In genomic region chr11:75631561-75632225, GRCm38 (mm10) we compare ENCODE assay signal across 8 mouse cellular contexts. TPM values are rescaled to one million over a fixed set of nuclear protein-coding genes. Genes with fewer than 3 reads are reported as not detected.
DNase-seq lines count a peak whose midpoint lies in the region; ATAC-seq and TF ChIP-seq lines count a peak whose summit lies in the region.

No protein-coding gene starts in this region.

- TF ChIP-seq CTCF in heart, adult 2 months (IDR thresholded peaks at IDR 0.05): peak; percentile 80
- peak; percentile 10; the same call in 1 of the 2 replicates for TF ChIP-seq CTCF in cerebellum, adult 2 months (IDR thresholded peaks at IDR 0.05; ENCODE audit: borderline replicate concordance, insufficient read depth, low read depth, low read length)
- peak; percentile 45 for TF ChIP-seq CTCF in heart, postnatal 0 days (IDR thresholded peaks at IDR 0.05; ENCODE audit: low read depth)

- no peaks in the 10 kb centered on the region for H3K27me3 ChIP-seq in heart, adult 2 months (ENCODE audit: control insufficient read depth, insufficient read depth, low read length)
- H3K27me3 ChIP-seq in cerebellum, adult 2 months (ENCODE audit: control insufficient read depth, insufficient read depth, low read length): no peaks in the 10 kb centered on the region
- no peaks in the 10 kb centered on the region for H3K27me3 ChIP-seq in heart, postnatal 0 days (ENCODE audit: control insufficient read depth, insufficient read depth, low read length)
- no peaks in the 10 kb centered on the region for H3K27me3 ChIP-seq in limb, embryonic 14.5 days (ENCODE audit: control insufficient read depth, insufficient read depth, low read length)
- H3K27me3 ChIP-seq in neural tube, embryonic 12.5 days (replicated peaks): no peaks in the 10 kb centered on the region

- H3K4me2 ChIP-seq in heart, postnatal 0 days (ENCODE audit: low read depth, low read length): peak overlapping the region; percentile 84
- peak overlapping the region; percentile 83 for H3K4me2 ChIP-seq in limb, embryonic 14.5 days (replicated peaks; ENCODE audit: low read depth, low read length, severe bottlenecking)
- peak overlapping the region; percentile 83 for H3K4me2 ChIP-seq in neural tube, embryonic 12.5 days (replicated peaks)

- no peak for TF ChIP-seq EP300 in heart, adult 2 months (IDR thresholded peaks at IDR 0.05; ENCODE audit: insufficient read depth, low read depth, low read length)
- TF ChIP-seq EP300 in heart, postnatal 0 days (IDR thresholded peaks at IDR 0.05; ENCODE audit: low read depth): no peak

- peak in 1 of 2 experiments; percentile 53 for DNase-seq in heart, adult 2 months
- DNase-seq in heart, adult 8-10 months (ENCODE audit: low spot score): no peak
- DNase-seq in cerebellum, adult 2 months: peak; percentile 49 to 53
- no peak for DNase-seq in heart, postnatal 0 days (ENCODE audit: low spot score)
- DNase-seq in limb, embryonic 14.5 days (ENCODE audit: low spot score): no peak
- DNase-seq in right cerebral cortex, postnatal 25 days: no peak

- TF ChIP-seq POLR2A in heart, adult 2 months (IDR thresholded peaks at IDR 0.05; ENCODE audit: insufficient read depth, low read depth, low read length): no peak
- TF ChIP-seq POLR2A in cerebellum, adult 2 months (IDR thresholded peaks at IDR 0.05; ENCODE audit: borderline replicate concordance, insufficient read depth, low read length): no peak
- no peak for TF ChIP-seq POLR2A in limb, embryonic 14.5 days (IDR thresholded peaks at IDR 0.05; ENCODE audit: borderline replicate concordance, extremely low read depth, insufficient read depth, insufficient read length)

- H3K4me3 ChIP-seq in heart, adult 2 months: peak overlapping the region; percentile 64
- peak overlapping the region; percentile 88 for H3K4me3 ChIP-seq in cerebellum, adult 2 months (replicated peaks; ENCODE audit: insufficient read depth, low read depth, low read length)
- H3K4me3 ChIP-seq in heart, postnatal 0 days (ENCODE audit: low read depth, low read length): peak overlapping the region; percentile 70
- H3K4me3 ChIP-seq in limb, embryonic 14.5 days (replicated peaks; ENCODE audit: low read length): peak overlapping the region; percentile 53
- H3K4me3 ChIP-seq in neural tube, embryonic 12.5 days: peak overlapping the region; percentile 51

- ATAC-seq in heart, postnatal 0 days (ENCODE audit: insufficient read depth, low read depth): no peak
- no peak for ATAC-seq in limb, embryonic 14.5 days (ENCODE audit: low FRiP score, low read depth)
- ATAC-seq in neural tube, embryonic 12.5 days (ENCODE audit: low FRiP score, low read depth): no peak
- ATAC-seq in frontal cortex, adult (ENCODE audit: low TSS enrichment): no peak

- peak overlapping the region; percentile 79 for H3K9ac ChIP-seq in heart, adult 2 months (ENCODE audit: low read depth, low read length)
- H3K9ac ChIP-seq in heart, postnatal 0 days (replicated peaks; ENCODE audit: low read depth, low read length): peak overlapping the region; percentile 73
- peak overlapping the region; percentile 61 for H3K9ac ChIP-seq in limb, embryonic 14.5 days (ENCODE audit: low read depth, low read length, severe bottlenecking)
- H3K9ac ChIP-seq in neural tube, embryonic 12.5 days: peak overlapping the region; percentile 74

- H3K79me2 ChIP-seq in heart, adult 2 months (replicated peaks; ENCODE audit: control insufficient read depth, insufficient read depth, low read length): no peaks in the 10 kb centered on the region; the same call in 1 of the 2 replicates

- H3K9me3 ChIP-seq in heart, postnatal 0 days (replicated peaks; ENCODE audit: control insufficient read depth, low read length): no peaks in the 10 kb centered on the region
- H3K9me3 ChIP-seq in limb, embryonic 14.5 days (ENCODE audit: control insufficient read depth, low read length): no peaks in the 10 kb centered on the region
- no peaks in the 10 kb centered on the region for H3K9me3 ChIP-seq in neural tube, embryonic 12.5 days

- intact Hi-C loops in heart, adult 2 months (cut with DNase I): loop anchor here (1.0 kb wide), 1 partner anchor 20 kb away; no protein-coding TSS in a partner anchor

- H3K27ac ChIP-seq in heart, adult 2 months: peak overlapping the region; percentile 76
- H3K27ac ChIP-seq in cerebellum, adult 2 months (ENCODE audit: insufficient read depth, low read length): 0 out of 2 replicates have a peak overlapping the region, but pooled peaks have one; percentile 28
- peak overlapping the region; percentile 85; the same call in 1 of the 2 replicates for H3K27ac ChIP-seq in heart, postnatal 0 days (ENCODE audit: low read depth)
- H3K27ac ChIP-seq in limb, embryonic 14.5 days (replicated peaks; ENCODE audit: low read depth, low read length): no peak overlapping the region
- H3K27ac ChIP-seq in neural tube, embryonic 12.5 days: no peak overlapping the region

- peaks cover 14% of the 10 kb centered on the region for H3K36me3 ChIP-seq in heart, adult 2 months (ENCODE audit: control insufficient read depth, insufficient read depth, low read length)
- H3K36me3 ChIP-seq in heart, postnatal 0 days (replicated peaks; ENCODE audit: control insufficient read depth, insufficient read depth, low read length): peaks cover 50% of the 10 kb centered on the region
- H3K36me3 ChIP-seq in limb, embryonic 14.5 days (ENCODE audit: control insufficient read depth, insufficient read depth, low read length): peaks cover 34% of the 10 kb centered on the region
- peaks cover 26% of the 10 kb centered on the region for H3K36me3 ChIP-seq in neural tube, embryonic 12.5 days

- 7% methylated on average over 13 of the region's 13 CpGs for WGBS in heart, adult 2 months
- WGBS in cerebellum, adult 2 months: 2% methylated on average over 13 of the region's 13 CpGs
- WGBS in heart, postnatal 0 days: 7% methylated on average over 13 of the region's 13 CpGs
- 13% methylated on average over 13 of the region's 13 CpGs for WGBS in limb, embryonic 14.5 days
- 19% methylated on average over 13 of the region's 13 CpGs for WGBS in neural tube, embryonic 12.5 days

- peaks cover 23% of the 10 kb centered on the region for H3K4me1 ChIP-seq in heart, adult 2 months (ENCODE audit: control insufficient read depth, insufficient read depth, low read length)
- H3K4me1 ChIP-seq in cerebellum, adult 2 months (ENCODE audit: control insufficient read depth, insufficient read depth, low read length): peaks cover 15% of the 10 kb centered on the region
- H3K4me1 ChIP-seq in heart, postnatal 0 days (ENCODE audit: control insufficient read depth, insufficient read depth): peaks cover 14% of the 10 kb centered on the region
- H3K4me1 ChIP-seq in limb, embryonic 14.5 days (ENCODE audit: control insufficient read depth, insufficient read depth, low read length): peaks cover 10% of the 10 kb centered on the region; the same call in 1 of the 2 replicates
- peaks cover 24% of the 10 kb centered on the region for H3K4me1 ChIP-seq in neural tube, embryonic 12.5 days

RNA-seq across cellular contexts. Expression of gene Inpp5k, which starts 0.9 kb away (rescaled TPM):
- total RNA-seq in heart, adult 2 months (2021): 10 to 100 TPM; 24.5 to 30.2 TPM
- 42.8 and 59.8 TPM in 2 replicates for polyA plus RNA-seq in heart, adult 2 months (2012; rRNA removed)
- 10 to 100 TPM; 29.3 to 34.3 (median 32.3) TPM for total RNA-seq in heart, adult 8-10 months (2022)
- polyA plus RNA-seq in cerebellum, adult 2 months (2012; rRNA removed): 81.3 and 87.4 TPM in 2 replicates
- 55.9 and 64.6 TPM in 2 replicates for total RNA-seq in heart, postnatal 0 days (2014; rRNA removed; ENCODE audit: low replicate concordance)
- 28.7 and 29.2 TPM in 2 replicates for polyA plus RNA-seq in heart, postnatal 0 days (2015; fragmentation: Nextera tagmentation; extraction: Ambion mirVana)
- 32.0 and 35.2 TPM in 2 replicates for polyA plus RNA-seq in limb, embryonic 14.5 days (2012; rRNA removed)
- 24.6 and 30.4 TPM in 2 replicates for polyA plus RNA-seq in limb, embryonic 14.5 days (2014; fragmentation: Nextera tagmentation; extraction: Ambion mirVana)
- 31.4 and 31.5 TPM in 2 replicates for polyA plus RNA-seq in neural tube, embryonic 12.5 days (2016; fragmentation: Nextera tagmentation; extraction: Ambion mirVana)

RNA-seq across cellular contexts. Expression of gene Myo1c, which starts 18.6 kb away (rescaled TPM):
- 100 to 1,000 TPM in 1 of 2 experiments, 10 to 100 TPM in 1; 96.9 to 105 TPM for total RNA-seq in heart, adult 2 months (2021)
- polyA plus RNA-seq in heart, adult 2 months (2012; rRNA removed): 68.7 and 94.7 TPM in 2 replicates
- total RNA-seq in heart, adult 8-10 months (2022): 10 to 100 TPM; 84.0 to 98.9 (median 92.7) TPM
- 26.9 and 28.5 TPM in 2 replicates for polyA plus RNA-seq in cerebellum, adult 2 months (2012; rRNA removed)
- 127 and 143 TPM in 2 replicates for total RNA-seq in heart, postnatal 0 days (2014; rRNA removed; ENCODE audit: low replicate concordance)
- polyA plus RNA-seq in heart, postnatal 0 days (2015; fragmentation: Nextera tagmentation; extraction: Ambion mirVana): 40.4 and 45.2 TPM in 2 replicates
- 53.4 and 54.2 TPM in 2 replicates for polyA plus RNA-seq in limb, embryonic 14.5 days (2012; rRNA removed)
- 44.2 and 44.3 TPM in 2 replicates for polyA plus RNA-seq in limb, embryonic 14.5 days (2014; fragmentation: Nextera tagmentation; extraction: Ambion mirVana)
- polyA plus RNA-seq in neural tube, embryonic 12.5 days (2016; fragmentation: Nextera tagmentation; extraction: Ambion mirVana): 14.0 and 16.8 TPM in 2 replicates

RNA-seq across cellular contexts. Expression of gene Pitpna, which starts 43.8 kb away (rescaled TPM):
- 10 to 100 TPM; 96.6 to 99.1 TPM for total RNA-seq in heart, adult 2 months (2021)
- polyA plus RNA-seq in heart, adult 2 months (2012; rRNA removed): 57.2 and 95.9 TPM in 2 replicates
- total RNA-seq in heart, adult 8-10 months (2022): 100 to 1,000 TPM in 3 of 4 experiments, 10 to 100 TPM in 1; 89.5 to 110 (median 105) TPM
- 295 and 319 TPM in 2 replicates for polyA plus RNA-seq in cerebellum, adult 2 months (2012; rRNA removed)
- total RNA-seq in heart, postnatal 0 days (2014; rRNA removed; ENCODE audit: low replicate concordance): 58.4 and 59.6 TPM in 2 replicates
- polyA plus RNA-seq in heart, postnatal 0 days (2015; fragmentation: Nextera tagmentation; extraction: Ambion mirVana): 74.0 and 76.8 TPM in 2 replicates
- polyA plus RNA-seq in limb, embryonic 14.5 days (2012; rRNA removed): 75.7 and 80.3 TPM in 2 replicates
- 78.6 and 80.4 TPM in 2 replicates for polyA plus RNA-seq in limb, embryonic 14.5 days (2014; fragmentation: Nextera tagmentation; extraction: Ambion mirVana)
- 134 and 140 TPM in 2 replicates for polyA plus RNA-seq in neural tube, embryonic 12.5 days (2016; fragmentation: Nextera tagmentation; extraction: Ambion mirVana)

RNA-seq across cellular contexts. Expression of gene Crk, which starts 47.4 kb away (rescaled TPM):
- 10 to 100 TPM; 82.9 to 90.3 TPM for total RNA-seq in heart, adult 2 months (2021)
- 27.6 and 64.4 TPM in 2 replicates for polyA plus RNA-seq in heart, adult 2 months (2012; rRNA removed)
- 10 to 100 TPM; 73.0 to 84.5 (median 75.2) TPM for total RNA-seq in heart, adult 8-10 months (2022)
- polyA plus RNA-seq in cerebellum, adult 2 months (2012; rRNA removed): 80.6 and 83.1 TPM in 2 replicates
- total RNA-seq in heart, postnatal 0 days (2014; rRNA removed; ENCODE audit: low replicate concordance): 57.0 and 74.0 TPM in 2 replicates
- 70.8 and 88.4 TPM in 2 replicates for polyA plus RNA-seq in heart, postnatal 0 days (2015; fragmentation: Nextera tagmentation; extraction: Ambion mirVana)
- 78.2 and 84.3 TPM in 2 replicates for polyA plus RNA-seq in limb, embryonic 14.5 days (2012; rRNA removed)
- polyA plus RNA-seq in limb, embryonic 14.5 days (2014; fragmentation: Nextera tagmentation; extraction: Ambion mirVana): 103 and 110 TPM in 2 replicates
- 127 and 137 TPM in 2 replicates for polyA plus RNA-seq in neural tube, embryonic 12.5 days (2016; fragmentation: Nextera tagmentation; extraction: Ambion mirVana)

Comparison
In these comparisons a context has a peak if more than half of its experiments do, and no peak if none do; other contexts are left out.
1. DNase-seq: peak in cerebellum, adult 2 months (2 of 2); none in heart, adult 8-10 months (single experiment), heart, postnatal 0 days (single experiment), limb, embryonic 14.5 days (single experiment) and right cerebral cortex, postnatal 25 days (single experiment).
2. H3K27ac ChIP-seq: peak in heart, adult 2 months (single experiment), cerebellum, adult 2 months (single experiment) and heart, postnatal 0 days (single experiment); none in limb, embryonic 14.5 days (single experiment) and neural tube, embryonic 12.5 days (single experiment).
3. CTCF ChIP-seq: peak in every context shown above with its lines; median percentile 80 in heart, adult 2 months; 45 in heart, postnatal 0 days; 10 in cerebellum, adult 2 months.
4. Peak in every context shown above with its lines, with median percentiles within 50 percentile points of each other: H3K4me3 ChIP-seq, H3K9ac ChIP-seq and H3K4me2 ChIP-seq.